Mouse (Mus musculus) thymus, postnatal 25 days (tissue): Measurements from ENCODE around the gene Os9.

Experiments used
- DNase-seq: peaks from one replicate; pipeline ENCODE4 v3.0.0; 2022

The Os9 gene

GRCm38 (mm10) chr10:127144536-127144935, 23.6 kb upstream of the Os9 start:
- DNase-seq = no peak

GRCm38 (mm10) chr10:127143228-127143627, 22.3 kb upstream of the Os9 start:
- no peak for DNase-seq

GRCm38 (mm10) chr10:127141500-127141899, 20.6 kb upstream of the Os9 start:
- DNase-seq = peak; percentile 72

GRCm38 (mm10) chr10:127140971-127141370, 20.0 kb upstream of the Os9 start:
- DNase-seq = no peak

- DNase-seq = no peak
These were observed 17.6 kb upstream of the Os9 start for GRCm38 (mm10) chr10:127138328-127139141.

GRCm38 (mm10) chr10:127137896-127138295, 17.0 kb upstream of the Os9 start:
- no peak for DNase-seq

- peak; percentile 54 for DNase-seq
These were observed 15.6 kb upstream of the Os9 start for GRCm38 (mm10) chr10:127136510-127136909.

GRCm38 (mm10) chr10:127135118-127135836, 14.3 kb upstream of the Os9 start:
- DNase-seq = peak; percentile 63

GRCm38 (mm10) chr10:127134394-127135035, 13.6 kb upstream of the Os9 start:
- peak; percentile 36 for DNase-seq

- no peak for DNase-seq
These were observed 11.5 kb upstream of the Os9 start for GRCm38 (mm10) chr10:127132469-127132868.

GRCm38 (mm10) chr10:127129431-127129830, 8.5 kb upstream of the Os9 start:
- DNase-seq = no peak

- no peak for DNase-seq
These were observed 6.9 kb upstream of the Os9 start for GRCm38 (mm10) chr10:127127711-127128279.

GRCm38 (mm10) chr10:127126579-127126978, 5.6 kb upstream of the Os9 start:
- no peak for DNase-seq

GRCm38 (mm10) chr10:127125210-127126001, 4.5 kb upstream of the Os9 start:
- DNase-seq = peak; percentile 58

GRCm38 (mm10) chr10:127123436-127123805, 2.5 kb upstream of the Os9 start:
- DNase-seq = peak; percentile 69

GRCm38 (mm10) chr10:127122784-127123435, 2.0 kb upstream of the Os9 start:
- DNase-seq = no peak

GRCm38 (mm10) chr10:127122018-127122417, 1.1 kb upstream of the Os9 start:
- no peak for DNase-seq

GRCm38 (mm10) chr10:127120301-127121065, 448 bp downstream of the Os9 start:
- DNase-seq = no peak

- DNase-seq = no peak
These were observed 1.7 kb downstream of the Os9 start for GRCm38 (mm10) chr10:127119229-127119628.

- DNase-seq = no peak
These were observed 2.5 kb downstream of the Os9 start for GRCm38 (mm10) chr10:127118470-127118869.

- DNase-seq = no peak
These were observed 5.9 kb downstream of the Os9 start for GRCm38 (mm10) chr10:127115068-127115467.
